Mouse (Mus musculus) hindbrain, embryonic 13.5 days (tissue): ENCODE results near the gene Prl2a1. TPM values are rescaled to one million over a fixed set of nuclear protein-coding genes. Genes with fewer than 3 reads are reported as not detected.
"Not testable (repeated sequence)": the region's sequence is repeated elsewhere in the genome, so short reads cannot be mapped to it uniquely, and the experiment has no call there.

Experiments used
- ATAC-seq: fragments of 200-750 bp; cut with Nextera tagmentation; 2 replicates; pipeline ENCODE4 v1.8.0; 2017; ENCODE audit warnings: moderate TSS enrichment; ENCODE audit not compliant: low FRiP score
- H3K27ac ChIP-seq: fragments of 300-500 bp; sonication (generic); 2 replicates; pipeline ENCODE4 v1.5.1; 2015; ENCODE audit warnings: inconsistent platforms, mild to moderate bottlenecking, moderate library complexity
- H3K27me3 ChIP-seq: fragments of 300-500 bp; sonication (generic); 2 replicates; pipeline ENCODE4 v1.6.1; 2015; ENCODE audit warnings: mild to moderate bottlenecking, inconsistent platforms
- H3K36me3 ChIP-seq: fragments of 300-500 bp; sonication (generic); 2 replicates; pipeline ENCODE4 v1.6.1; 2015; ENCODE audit warnings: mild to moderate bottlenecking, inconsistent platforms
- H3K4me1 ChIP-seq: fragments of 300-500 bp; sonication (generic); replicated peaks from 2 replicates; pipeline ENCODE4 v1.6.1; 2015; ENCODE audit warnings: inconsistent platforms
- H3K4me2 ChIP-seq: fragments of 300-500 bp; sonication (generic); 2 replicates; pipeline ENCODE4 v1.6.1; 2015; ENCODE audit warnings: inconsistent platforms, mild to moderate bottlenecking, moderate library complexity
- H3K4me3 ChIP-seq: fragments of 300-500 bp; sonication (generic); 2 replicates; pipeline ENCODE4 v1.5.1; 2015; ENCODE audit warnings: mild to moderate bottlenecking, inconsistent platforms
- H3K9ac ChIP-seq: fragments of 300-500 bp; sonication (generic); 2 replicates; pipeline ENCODE4 v1.6.1; 2015; ENCODE audit warnings: mild to moderate bottlenecking, inconsistent platforms
- H3K9me3 ChIP-seq: fragments of 300-500 bp; sonication (generic); 2 replicates; pipeline ENCODE4 v1.6.1; 2016; ENCODE audit warnings: inconsistent platforms
- WGBS: fragments of 180-500 bp; shearing (Covaris S2); methylation state at CpG from one replicate; pipeline ENCODE4 v1.1.7; 2015; 5-methylcytosine and 5-hydroxymethylcytosine counted together
- polyA plus RNA-seq: library from polyadenylated mRNA; unstranded; fragments of >200 nt; fragmentation: Nextera tagmentation; extraction: Ambion mirVana; gene quantifications from 2 replicates; pipeline ENCODE4 v1.2.1, GENCODE M21; 2015

The Prl2a1 gene
- polyA plus RNA-seq, result not detected in 2 replicates

- H3K36me3 ChIP-seq, result no peaks in the 10 kb centered on the region
- H3K4me1 ChIP-seq, result no peaks in the 10 kb centered on the region
- 88% methylated on average over 1 of the region's 1 CpGs for WGBS
- H3K9ac ChIP-seq, result no peak within 1 kb of the TSS
- no peaks in the 10 kb centered on the region for H3K27me3 ChIP-seq
- H3K27ac ChIP-seq, result no peak within 1 kb of the TSS
- no peaks in the 10 kb centered on the region for H3K9me3 ChIP-seq
- no peak within 1 kb of the TSS for H3K4me3 ChIP-seq
- ATAC-seq, result no peak
- no peak within 1 kb of the TSS for H3K4me2 ChIP-seq
Observed at GRCm38 (mm10) chr13:27801354-27801753, at the start of gene Prl2a1. Prl2a1 (plus strand) TSS chr13:27801654.

- H3K27me3 ChIP-seq, H3K9ac ChIP-seq: not testable (repeated sequence)
- WGBS, result 84% methylated on average over 3 of the region's 3 CpGs
Observed at GRCm38 (mm10) chr13:27780704-27781103, 20.8 kb upstream of the Prl2a1 start, which contains the start of gene Prl7c1. Prl7c1 (minus strand) TSS chr13:27780804.

GRCm38 (mm10) chr13:27799303-27799702, 2.2 kb upstream of the Prl2a1 start:
- Histone ChIP-seq H3K4me1 (no peaks in the 10 kb centered on the region), H3K4me2 (no peak overlapping the region), H3K27ac (no peak overlapping the region), H3K9me3 (no peaks in the 10 kb centered on the region), H3K36me3 (no peaks in the 10 kb centered on the region), H3K9ac (no peak overlapping the region), H3K27me3 (no peaks in the 10 kb centered on the region), H3K4me3 (no peak overlapping the region)
- WGBS, result 90% methylated on average over 4 of the region's 4 CpGs
- no peak for ATAC-seq

More at GRCm38 (mm10) chr13:27780704-27781103, 20.8 kb upstream of the Prl2a1 start, which contains the start of gene Prl7c1:
- H3K27ac ChIP-seq, H3K9me3 ChIP-seq, ATAC-seq, H3K36me3 ChIP-seq, H3K4me2 ChIP-seq, H3K4me3 ChIP-seq, H3K4me1 ChIP-seq: not testable (repeated sequence)

GRCm38 (mm10) chr13:27802765-27803164, 1.3 kb downstream of the Prl2a1 start:
- H3K4me2 ChIP-seq, result no peak overlapping the region
- H3K9ac ChIP-seq, result no peak overlapping the region
- H3K9me3 ChIP-seq, result no peaks in the 10 kb centered on the region
- H3K4me3 ChIP-seq, result no peak overlapping the region
- no peaks in the 10 kb centered on the region for H3K4me1 ChIP-seq
- 89% methylated on average over 1 of the region's 1 CpGs for WGBS
- ATAC-seq, result no peak
- no peak overlapping the region for H3K27ac ChIP-seq
- H3K27me3 ChIP-seq, result no peaks in the 10 kb centered on the region
- no peaks in the 10 kb centered on the region for H3K36me3 ChIP-seq

- H3K4me2 ChIP-seq, result no peak within 1 kb of the TSS
- no peak for ATAC-seq
- H3K9ac ChIP-seq, result no peak within 1 kb of the TSS
- WGBS, result 94% methylated on average over 3 of the region's 3 CpGs
- no peaks in the 10 kb centered on the region for H3K9me3 ChIP-seq
- H3K4me3 ChIP-seq, result no peak within 1 kb of the TSS
- no peaks in the 10 kb centered on the region for H3K4me1 ChIP-seq
- H3K27me3 ChIP-seq, result no peaks in the 10 kb centered on the region
- H3K27ac ChIP-seq, result no peak within 1 kb of the TSS
- H3K36me3 ChIP-seq, result no peaks in the 10 kb centered on the region
Observed at GRCm38 (mm10) chr13:27849042-27849441, 47.6 kb downstream of the Prl2a1 start, which contains the start of gene Prl2c1. Prl2c1 (plus strand) TSS chr13:27849342.

Other genes with a start within 250 kb of the Prl2a1 start
- gene Prl8a9, start 237.0 kb upstream of the Prl2a1 start, polyA plus RNA-seq, result not detected in 2 replicates
- not detected in 2 replicates for gene Prl8a1, start 219.5 kb upstream of the Prl2a1 start, polyA plus RNA-seq
- gene Prl7b1, start 191.1 kb upstream of the Prl2a1 start, polyA plus RNA-seq, result not detected in 2 replicates
- not detected in 2 replicates for gene Prl7a1, start 159.2 kb upstream of the Prl2a1 start, polyA plus RNA-seq
- gene Prl7a2, start 133.6 kb upstream of the Prl2a1 start, polyA plus RNA-seq, result not detected in 2 replicates
- not detected in 2 replicates for gene Prl7d1, start 84.9 kb upstream of the Prl2a1 start, polyA plus RNA-seq
- not detected in 2 replicates for gene Prl7c1, start 20.9 kb upstream of the Prl2a1 start, polyA plus RNA-seq
- not detected in 2 replicates for gene Prl2c1, start 47.7 kb downstream of the Prl2a1 start, polyA plus RNA-seq
- gene Prl4a1, start 214.6 kb downstream of the Prl2a1 start, polyA plus RNA-seq, result not detected in 2 replicates